Mouse (Mus musculus) liver, embryonic 11.5 days (tissue): Measurements from ENCODE around the gene 2900011O08Rik. TPM values are rescaled to one million over a fixed set of nuclear protein-coding genes. Genes with fewer than 3 reads are reported as not detected.
A peak's percentile ranks its signal among the peaks of the same experiment; 100 is the strongest.
"Not testable (repeated sequence)": the region's sequence is repeated elsewhere in the genome, so short reads cannot be mapped to it uniquely, and the experiment has no call there.

ENCODE experiments used
- ATAC-seq: fragments of 200-750 bp; cut with Nextera tagmentation; replicated peaks from 2 replicates; pipeline ENCODE4 v1.8.0; 2017; ENCODE audit warnings: moderate number of reproducible peaks, mild to moderate bottlenecking, moderate TSS enrichment, moderate library complexity; ENCODE audit not compliant: low FRiP score
- DNase-seq: peaks from one replicate; pipeline ENCODE4 v3.0.0-alpha.2; 2017; ENCODE audit warnings: low spot score
- H3K27ac ChIP-seq: fragments of 300-500 bp; sonication (generic); 2 replicates; pipeline ENCODE4 v1.5.1; 2014; ENCODE audit warnings: mild to moderate bottlenecking, low read depth, low read length, control low read depth
- H3K27me3 ChIP-seq: fragments of 300-500 bp; sonication (generic); replicated peaks from 2 replicates; pipeline ENCODE4 v1.6.1; 2014; ENCODE audit warnings: low read length, mixed read lengths; ENCODE audit not compliant: control insufficient read depth, insufficient read depth
- H3K36me3 ChIP-seq: fragments of 300-500 bp; sonication (generic); 2 replicates; pipeline ENCODE4 v1.6.1; 2014; ENCODE audit warnings: mild to moderate bottlenecking, low read length, moderate library complexity, mixed read lengths; ENCODE audit not compliant: control insufficient read depth, insufficient read depth
- H3K4me1 ChIP-seq: fragments of 300-500 bp; sonication (generic); replicated peaks from 2 replicates; pipeline ENCODE4 v1.6.1; 2014; ENCODE audit warnings: low read length, mixed read lengths; ENCODE audit not compliant: control insufficient read depth, insufficient read depth
- H3K4me2 ChIP-seq: fragments of 300-500 bp; sonication (generic); 2 replicates; pipeline ENCODE4 v1.6.1; 2014; ENCODE audit warnings: mild to moderate bottlenecking, control low read depth, moderate library complexity
- H3K4me3 ChIP-seq: fragments of 300-500 bp; sonication (generic); 2 replicates; pipeline ENCODE4 v1.5.1; 2014; ENCODE audit warnings: low read depth, low read length, control low read depth
- H3K9ac ChIP-seq: fragments of 300-500 bp; sonication (generic); 2 replicates; pipeline ENCODE4 v1.6.1; 2014; ENCODE audit warnings: low read depth, low read length, control low read depth
- H3K9me3 ChIP-seq: fragments of 300-500 bp; sonication (generic); 2 replicates; pipeline ENCODE4 v1.6.1; 2016; ENCODE audit warnings: low read length, inconsistent platforms, mixed read lengths; ENCODE audit not compliant: control insufficient read depth
- WGBS: fragments of 180-500 bp; shearing (Covaris S2); extraction: QIAGEN DNeasy Blood & Tissue Kit; methylation state at CpG from one replicate; pipeline ENCODE4 v1.1.7; 2014; 5-methylcytosine and 5-hydroxymethylcytosine counted together
- polyA plus RNA-seq: library from polyadenylated mRNA; unstranded; fragments of >200 nt; fragmentation: Nextera tagmentation; extraction: Ambion mirVana; gene quantifications from 2 replicates; pipeline ENCODE4 v1.2.1, GENCODE M21; 2014

The 2900011O08Rik gene
- polyA plus RNA-seq, 1 experiment from 2014 or later, result 0.85 TPM

GRCm38 (mm10) chr16:13962053-13962452, 24.4 kb upstream of the 2900011O08Rik start:
- Histone ChIP-seq H3K27me3 (no peaks in the 10 kb centered on the region), H3K36me3 (no peaks in the 10 kb centered on the region), H3K4me1 (no peaks in the 10 kb centered on the region), H3K4me2 (no peak overlapping the region), H3K27ac (no peak overlapping the region), H3K4me3 (no peak overlapping the region), H3K9me3 (no peaks in the 10 kb centered on the region), H3K9ac (no peak overlapping the region)
- 5% methylated on average over 1 of the region's 1 CpGs for WGBS
- no peak for DNase-seq
- no peak for ATAC-seq

- WGBS, result 68% methylated on average over 1 of the region's 1 CpGs
- no peak for ATAC-seq
- Histone ChIP-seq H3K9ac (no peak overlapping the region), H3K36me3 (no peaks in the 10 kb centered on the region), H3K9me3 (no peaks in the 10 kb centered on the region), H3K4me1 (no peaks in the 10 kb centered on the region), H3K27me3 (no peaks in the 10 kb centered on the region), H3K27ac (no peak overlapping the region), H3K4me3 (no peak overlapping the region), H3K4me2 (no peak overlapping the region)
- no peak for DNase-seq
Observed at GRCm38 (mm10) chr16:13969096-13969495, 17.3 kb upstream of the 2900011O08Rik start.

GRCm38 (mm10) chr16:13972051-13972450, 14.4 kb upstream of the 2900011O08Rik start:
- no peak overlapping the region for H3K9ac ChIP-seq
- no peak overlapping the region for H3K4me3 ChIP-seq
- H3K27ac ChIP-seq, result no peak overlapping the region
- no peaks in the 10 kb centered on the region for H3K9me3 ChIP-seq
- ATAC-seq (no peak), DNase-seq (no peak)
- WGBS, result 81% methylated on average over 8 of the region's 8 CpGs
- no peaks in the 10 kb centered on the region for H3K27me3 ChIP-seq
- no peaks in the 10 kb centered on the region for H3K4me1 ChIP-seq
- no peaks in the 10 kb centered on the region for H3K36me3 ChIP-seq
- no peak overlapping the region for H3K4me2 ChIP-seq

GRCm38 (mm10) chr16:13976358-13976896, 10.0 kb upstream of the 2900011O08Rik start:
- 82% methylated on average over 4 of the region's 4 CpGs for WGBS
- not testable (repeated sequence) for ATAC-seq, H3K4me1 ChIP-seq, H3K27ac ChIP-seq, H3K36me3 ChIP-seq, H3K4me2 ChIP-seq, H3K9ac ChIP-seq, DNase-seq, H3K27me3 ChIP-seq, H3K9me3 ChIP-seq, H3K4me3 ChIP-seq

GRCm38 (mm10) chr16:13977026-13977425, 9.4 kb upstream of the 2900011O08Rik start:
- not testable (repeated sequence) for DNase-seq, ATAC-seq, H3K27me3 ChIP-seq, H3K27ac ChIP-seq, H3K4me3 ChIP-seq, H3K36me3 ChIP-seq, H3K4me1 ChIP-seq, H3K4me2 ChIP-seq, H3K9me3 ChIP-seq, H3K9ac ChIP-seq
- 53% methylated on average over 1 of the region's 1 CpGs for WGBS

GRCm38 (mm10) chr16:13981726-13982125, 4.7 kb upstream of the 2900011O08Rik start:
- ATAC-seq, H3K4me2 ChIP-seq, H3K4me3 ChIP-seq, DNase-seq, H3K9me3 ChIP-seq, H3K4me1 ChIP-seq, H3K27ac ChIP-seq, H3K36me3 ChIP-seq, H3K9ac ChIP-seq, H3K27me3 ChIP-seq: not testable (repeated sequence)
- 82% methylated on average over 3 of the region's 3 CpGs for WGBS

GRCm38 (mm10) chr16:13983161-13983560, 3.2 kb upstream of the 2900011O08Rik start:
- Histone ChIP-seq H3K36me3 (no peaks in the 10 kb centered on the region), H3K27ac (no peak overlapping the region), H3K9ac (no peak overlapping the region), H3K9me3 (no peaks in the 10 kb centered on the region), H3K4me1 (0 out of 2 replicates have a peak, but pooled peaks cover 3% of the 10 kb centered on the region), H3K27me3 (peaks cover 2% of the 10 kb centered on the region; the same call in 1 of the 2 replicates), H3K4me3 (no peak overlapping the region), H3K4me2 (no peak overlapping the region)
- no peak for DNase-seq
- ATAC-seq, result no peak
- 82% methylated on average over 5 of the region's 5 CpGs for WGBS

- Histone ChIP-seq H3K9me3 (no peaks in the 10 kb centered on the region), H3K4me2 (peak overlapping the region; percentile 59), H3K4me1 (0 out of 2 replicates have a peak, but pooled peaks cover 3% of the 10 kb centered on the region), H3K4me3 (no peak overlapping the region; the same call in 1 of the 2 replicates), H3K27me3 (peaks cover 2% of the 10 kb centered on the region; the same call in 1 of the 2 replicates), H3K36me3 (no peaks in the 10 kb centered on the region), H3K9ac (no peak overlapping the region), H3K27ac (no peak overlapping the region)
- ATAC-seq, result no peak
- WGBS, result 58% methylated on average over 3 of the region's 3 CpGs
- DNase-seq, result no peak
Observed at GRCm38 (mm10) chr16:13986197-13986573, 219 bp upstream of the 2900011O08Rik start.

- H3K36me3 ChIP-seq, result no peaks in the 10 kb centered on the region
- H3K9ac ChIP-seq, result no peak overlapping the region
- no peak overlapping the region for H3K27ac ChIP-seq
- no peak overlapping the region for H3K4me2 ChIP-seq
- DNase-seq, result no peak
- 78% methylated on average over 11 of the region's 11 CpGs for WGBS
- H3K9me3 ChIP-seq, result no peaks in the 10 kb centered on the region
- H3K4me3 ChIP-seq, result no peak overlapping the region
- no peaks in the 10 kb centered on the region for H3K27me3 ChIP-seq
- H3K4me1 ChIP-seq, result no peaks in the 10 kb centered on the region
- ATAC-seq, result no peak
Observed at GRCm38 (mm10) chr16:13992518-13993248, 6.3 kb downstream of the 2900011O08Rik start.
